Mouse (Mus musculus) erythroblast, embryonic 14.5 days (primary cell): ENCODE data around the gene Paqr8.

Experiments
- GATA1 ChIP-seq: IDR thresholded peaks from 2 replicates; pipeline ENCODE4 v1.6.1; 2012; ENCODE audit warnings: low read length, inconsistent platforms, mixed read lengths
- TAL1 ChIP-seq: IDR thresholded peaks from 3 replicates; pipeline ENCODE4 v1.6.1; 2012; ENCODE audit warnings: low read length, inconsistent platforms, mixed read lengths

DNA sequence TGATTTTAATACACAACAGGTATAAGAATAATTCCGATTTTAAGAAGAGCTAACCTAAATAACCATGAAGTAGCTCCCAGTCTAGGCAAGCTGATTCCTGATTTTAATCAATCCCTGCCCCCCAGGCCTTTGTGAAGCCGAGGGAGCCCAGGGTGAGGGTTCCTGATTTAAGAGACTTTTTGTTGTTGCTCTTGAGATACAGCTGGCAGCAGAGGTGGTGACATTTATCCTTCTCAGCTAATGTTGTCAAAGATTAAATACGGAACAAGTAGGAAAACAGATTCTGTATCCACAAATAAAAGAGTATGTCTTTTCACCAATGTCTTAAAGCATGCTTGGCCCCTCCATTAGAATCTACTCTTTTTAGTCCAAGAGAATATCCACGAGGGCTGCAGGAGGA, 9.9 kb downstream of the Paqr8 start:
- no peak for TF ChIP-seq GATA1
- TF ChIP-seq TAL1, result no peak
